Mouse (Mus musculus) megakaryocyte, embryonic 14.5 days (primary cell): Measurements from ENCODE around the gene Pomc.

Source experiments
- FLI1 ChIP-seq: IDR thresholded peaks from 2 replicates; pipeline ENCODE4 v1.6.1; 2012; ENCODE audit warnings: low read length, inconsistent platforms, mixed read lengths
- GATA1 ChIP-seq: IDR thresholded peaks from 3 replicates; pipeline ENCODE4 v1.6.1; 2012; ENCODE audit warnings: mixed read lengths, low read length, inconsistent platforms, borderline replicate concordance

DNA sequence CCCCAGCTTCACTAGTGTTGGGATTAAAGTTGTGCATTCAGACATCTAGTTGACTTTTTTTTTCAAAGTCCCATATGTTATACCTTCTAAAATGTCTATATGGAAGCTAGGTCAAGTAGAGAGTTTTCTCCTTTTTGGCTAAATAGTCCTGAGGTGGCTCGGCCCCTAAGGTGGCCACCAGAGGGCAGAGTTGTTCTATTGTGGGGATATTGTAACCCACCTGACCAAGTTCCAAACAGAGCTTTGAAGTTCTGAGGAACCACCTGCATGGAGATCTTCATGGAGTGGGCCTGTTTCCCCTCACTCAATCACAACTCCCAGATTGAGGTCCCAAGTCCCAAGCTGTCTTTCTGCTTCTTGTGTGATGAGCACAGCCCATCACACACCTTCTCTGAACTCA, 28.6 kb upstream of the Pomc start:
- TF ChIP-seq GATA1 (no peak), FLI1 (no peak)
